Mouse (Mus musculus): Measurements from ENCODE around the gene Crb1.

DNA sequence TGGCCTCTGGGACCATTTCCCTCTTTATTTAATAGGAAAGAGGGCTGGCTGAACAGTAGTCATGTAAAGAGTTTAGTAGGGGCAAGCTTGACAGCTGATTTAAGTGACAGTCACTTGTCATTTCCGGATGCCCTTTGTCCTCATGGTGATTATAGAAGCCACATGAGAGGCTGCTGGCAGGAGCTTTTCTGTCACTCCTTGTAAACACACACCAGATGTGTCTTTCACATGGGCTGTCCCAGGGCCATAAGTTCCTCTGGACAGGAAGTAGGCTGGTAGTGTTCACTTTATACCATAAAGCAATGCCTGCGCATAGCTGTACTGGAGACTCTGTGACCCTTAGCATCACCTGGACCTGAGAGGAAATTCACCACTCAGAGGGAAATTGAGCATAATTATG, 182.9 kb downstream of the Crb1 start:
- TF ChIP-seq EP300 (IDR thresholded peaks at IDR 0.05; ENCODE audit: low read depth) (no peak), CTCF (IDR thresholded peaks at IDR 0.05; ENCODE audit: low read depth) (no peak)

All from liver, embryonic 14.5 days (tissue).